Mouse (Mus musculus) E14TG2a.4 (cell line): ENCODE data around the gene Bfsp2.

Source experiments
- CTCF ChIP-seq: conservative IDR thresholded peaks from 2 replicates; pipeline ENCODE4 v1.5.1; 2014; ENCODE audit warnings: low read length
- NANOG ChIP-seq: IDR thresholded peaks from 2 replicates; pipeline ENCODE4 v1.6.1; 2014; ENCODE audit warnings: borderline replicate concordance, low read length, mixed read lengths

- TF ChIP-seq CTCF: no peak
- TF ChIP-seq NANOG: no peak
Measured at GRCm38 (mm10) chr9:103376346-103377320, 103.6 kb downstream of the Bfsp2 start.
